Comparison of ENCODE assay signal across 8 mouse cellular contexts in the genomic region with DNA sequence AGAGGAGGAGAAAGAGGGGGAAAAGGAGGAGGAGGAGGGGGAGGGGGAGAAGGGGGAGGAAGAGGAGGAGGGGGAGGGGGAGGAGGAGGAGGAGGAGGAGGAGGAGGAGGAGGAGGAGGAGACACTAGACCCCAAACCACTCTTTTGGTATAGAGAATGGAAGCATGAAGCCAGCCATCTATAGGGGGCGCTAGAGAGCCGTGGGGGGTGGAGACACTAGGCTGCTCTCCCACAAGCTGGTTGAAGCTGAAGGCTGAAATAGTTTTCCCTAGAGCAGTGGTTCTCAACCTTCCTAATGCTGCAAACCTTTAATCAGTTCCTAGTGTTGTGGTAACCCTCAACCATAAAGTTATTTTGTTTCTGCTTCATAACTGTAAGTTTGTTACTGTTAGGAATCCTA.
DNase-seq lines count a peak whose midpoint lies in the region; ATAC-seq and TF ChIP-seq lines count a peak whose summit lies in the region.

No protein-coding gene starts in this region.

- no peak for ATAC-seq in monocyte, adult 5-6 weeks (replicated peaks; ENCODE audit: insufficient number of reproducible peaks, low FRiP score, low TSS enrichment, poor library complexity, severe bottlenecking)

- peak; percentile 63 for TF ChIP-seq CTCF in gastrocnemius, adult 2 months (IDR thresholded peaks at IDR 0.05)

- peak overlapping the region; percentile 40 for H3K27ac ChIP-seq in gastrocnemius, adult 2 months

- intact Hi-C loops in gastrocnemius, adult 2 months (cut with DNase I), result loop anchor here (10.0 kb wide), 1 partner anchor 169 kb away; no protein-coding TSS in a partner anchor

- DNase-seq in gastrocnemius, adult 2 months, result peak; percentile 52
- no peak for DNase-seq in gastrocnemius, postnatal 25 days
- DNase-seq in right cerebral cortex, postnatal 14 days, result peak; percentile 49
- no peak for DNase-seq in right cerebral cortex, postnatal 10 days (ENCODE audit: low spot score in 2 of 2)
- DNase-seq in embryo, embryonic 11 days, result peak; percentile 44
- peak; percentile 47 for DNase-seq in lung, postnatal 14 days
- DNase-seq in yolk sac, embryonic 10.5 days (ENCODE audit: low spot score), result no peak

- H3K4me3 ChIP-seq in gastrocnemius, adult 2 months, result no peak overlapping the region

Comparison
In these comparisons a context has a peak if more than half of its experiments do, and no peak if none do; other contexts are left out.
1. DNase-seq: peak in gastrocnemius, adult 2 months (single experiment), right cerebral cortex, postnatal 14 days (single experiment), embryo, embryonic 11 days (single experiment) and lung, postnatal 14 days (single experiment); none in gastrocnemius, postnatal 25 days (single experiment), right cerebral cortex, postnatal 10 days (0 of 2) and yolk sac, embryonic 10.5 days (single experiment).